Comparison of ENCODE assay signal across 21 mouse cellular contexts in genomic region chr6:140577822-140578170, GRCm38 (mm10). TPM values are rescaled to one million over a fixed set of nuclear protein-coding genes. Genes with fewer than 3 reads are reported as not detected.
DNase-seq lines count a peak whose midpoint lies in the region; ATAC-seq and TF ChIP-seq lines count a peak whose summit lies in the region.
"Had no signal": no experiment of that assay in that cellular context is flagged by ENCODE, and none has a peak within 500 bp of the region (broad histone marks: within the 10 kb centered on the region; RNA-seq: fewer than 3 reads in every experiment).

No protein-coding gene starts in this region.

- no peak overlapping the region for H3K4me2 ChIP-seq in forebrain, embryonic 11.5 days (ENCODE audit: low read depth, low read length, severe bottlenecking)
- H3K4me2 ChIP-seq in forebrain, embryonic 15.5 days (replicated peaks) = no peak overlapping the region
- H3K4me2 ChIP-seq in intestine, postnatal 0 days (replicated peaks; ENCODE audit: low read depth) = no peak overlapping the region
- H3K4me2 ChIP-seq: hindbrain, embryonic 13.5 days had no signal

- WGBS in forebrain, embryonic 11.5 days = 95% methylated on average over 4 of the region's 4 CpGs
- 94% methylated on average over 4 of the region's 4 CpGs for WGBS in forebrain, embryonic 15.5 days
- 87% methylated on average over 4 of the region's 4 CpGs for whole genome bisulfite sequencing in intestine, postnatal 0 days

- H3K36me3 ChIP-seq in forebrain, embryonic 11.5 days (ENCODE audit: control insufficient read depth, insufficient read depth, low read length) = peaks cover 8% of the 10 kb centered on the region
- peaks cover 35% of the 10 kb centered on the region for H3K36me3 ChIP-seq in forebrain, embryonic 15.5 days
- H3K36me3 ChIP-seq in intestine, postnatal 0 days (ENCODE audit: control insufficient read depth, insufficient read depth) = peaks cover 45% of the 10 kb centered on the region

- no peak for TF ChIP-seq CTCF in intestine, postnatal 0 days (IDR thresholded peaks at IDR 0.05; ENCODE audit: low read depth)

- H3K9me3 ChIP-seq in forebrain, embryonic 11.5 days (ENCODE audit: control insufficient read depth, low read length) = no peaks in the 10 kb centered on the region
- H3K9me3 ChIP-seq in forebrain, embryonic 15.5 days = no peaks in the 10 kb centered on the region
- no peaks in the 10 kb centered on the region for H3K9me3 ChIP-seq in intestine, postnatal 0 days (ENCODE audit: control insufficient read depth)
- H3K9me3 ChIP-seq: embryonic facial prominence, embryonic 10.5 days; heart, embryonic 10.5 days; hindbrain, embryonic 13.5 days had no signal

- no peak overlapping the region for H3K4me3 ChIP-seq in forebrain, embryonic 11.5 days (ENCODE audit: low read depth, low read length)
- H3K4me3 ChIP-seq in forebrain, embryonic 15.5 days = no peak overlapping the region
- no peak overlapping the region for H3K4me3 ChIP-seq in intestine, postnatal 0 days (ENCODE audit: low read depth, low read length)
- H3K4me3 ChIP-seq: embryonic facial prominence, embryonic 10.5 days; heart, embryonic 10.5 days; hindbrain, embryonic 13.5 days had no signal

- no peaks in the 10 kb centered on the region for H3K4me1 ChIP-seq in forebrain, embryonic 11.5 days (replicated peaks; ENCODE audit: control insufficient read depth, insufficient read depth, low read length)
- no peaks in the 10 kb centered on the region for H3K4me1 ChIP-seq in forebrain, embryonic 15.5 days
- H3K4me1 ChIP-seq in intestine, postnatal 0 days (replicated peaks; ENCODE audit: control insufficient read depth, insufficient read depth, low read length) = no peaks in the 10 kb centered on the region
- H3K4me1 ChIP-seq: embryonic facial prominence, embryonic 10.5 days; heart, embryonic 10.5 days; hindbrain, embryonic 13.5 days had no signal

- no peak overlapping the region for H3K9ac ChIP-seq in forebrain, embryonic 11.5 days (ENCODE audit: low read length)
- H3K9ac ChIP-seq in forebrain, embryonic 15.5 days (replicated peaks) = no peak overlapping the region
- H3K9ac ChIP-seq in intestine, postnatal 0 days (ENCODE audit: low read depth, low read length) = no peak overlapping the region
- H3K9ac ChIP-seq: hindbrain, embryonic 13.5 days had no signal

- peak; percentile 2 for DNase-seq in forebrain, embryonic 11.5 days (ENCODE audit: low spot score)
- DNase-seq in A20 (ENCODE audit: low read depth, low spot score) = peak; percentile 20
- DNase-seq in R1 (ENCODE audit: low read depth, low spot score) = peak; percentile 75
- no peak for DNase-seq in neural tube, embryonic 10.5 days (ENCODE audit: extremely low spot score, low spot score)
- no peak for DNase-seq in thymus, postnatal 4 days
- DNase-seq: adrenal gland, adult 2 months; adrenal gland, postnatal 25 days; cerebellum, adult 18-20 months; cerebellum, adult 9-11 months; cerebellum, postnatal 36 days; gastrocnemius, postnatal 36 days; heart, adult 18-20 months; heart, postnatal 10 days had no signal

- H3K27ac ChIP-seq in forebrain, embryonic 11.5 days (ENCODE audit: low read depth, low read length) = no peak overlapping the region
- no peak overlapping the region for H3K27ac ChIP-seq in forebrain, embryonic 15.5 days (replicated peaks)
- H3K27ac ChIP-seq in intestine, postnatal 0 days (ENCODE audit: low read depth, low read length) = no peak overlapping the region
- H3K27ac ChIP-seq: embryonic facial prominence, embryonic 10.5 days; heart, embryonic 10.5 days; hindbrain, embryonic 13.5 days had no signal

- no peak for ATAC-seq in forebrain, embryonic 11.5 days (replicated peaks; ENCODE audit: low FRiP score)
- ATAC-seq in forebrain, embryonic 15.5 days (replicated peaks) = no peak
- peak; percentile 34; the same call in 1 of the 2 replicates for ATAC-seq in megakaryocyte, adult 5-6 weeks (ENCODE audit: poor library complexity, severe bottlenecking)
- ATAC-seq in intestine, postnatal 0 days = no peak
- ATAC-seq: forebrain, embryonic 14.5 days had no signal

- H3K27me3 ChIP-seq in forebrain, embryonic 11.5 days (ENCODE audit: control insufficient read depth, insufficient read depth, low read length) = no peaks in the 10 kb centered on the region
- H3K27me3 ChIP-seq in forebrain, embryonic 15.5 days = no peaks in the 10 kb centered on the region
- H3K27me3 ChIP-seq in intestine, postnatal 0 days (replicated peaks; ENCODE audit: control insufficient read depth, insufficient read depth, low read length) = no peaks in the 10 kb centered on the region
- H3K27me3 ChIP-seq: CH12.LX; hindbrain, embryonic 13.5 days had no signal

RNA-seq across cellular contexts. Expression of gene Aebp2, which starts 44.7 kb away (rescaled TPM):
- 15.1 and 15.2 TPM in 2 replicates for polyA plus RNA-seq in forebrain, embryonic 11.5 days (2014; fragmentation: Nextera tagmentation; extraction: Ambion mirVana)
- 7.5 and 9.0 TPM in 2 replicates for polyA plus RNA-seq in forebrain, embryonic 15.5 days (2015; fragmentation: Nextera tagmentation; extraction: Ambion mirVana)
- total RNA-seq in megakaryocyte, adult 5-6 weeks (2015) = 31.5 and 34.2 TPM in 2 replicates
- total RNA-seq in megakaryocyte, adult 5-6 weeks (2017) = 40.5 and 49.7 TPM in 2 replicates
- 8.2 and 9.5 TPM in 2 replicates for polyA plus RNA-seq in intestine, postnatal 0 days (2015; fragmentation: Nextera tagmentation; extraction: Ambion mirVana)

Comparison
In these comparisons a context has a peak if more than half of its experiments do, and no peak if none do; other contexts are left out.
1. DNase-seq: peak in forebrain, embryonic 11.5 days (single experiment), A20 (single experiment) and R1 (single experiment); none in neural tube, embryonic 10.5 days (single experiment) and thymus, postnatal 4 days (single experiment).